Mouse (Mus musculus): Measurements from ENCODE around the gene Lrfn3. TPM values are rescaled to one million over a fixed set of nuclear protein-coding genes. Genes with fewer than 3 reads are reported as not detected.

Lrfn3 gene
- polyA plus RNA-seq, 1 experiment from 2014 or later, result 10.7 TPM

GRCm38 (mm10) chr7:30373501-30373962 lies 11.0 kb upstream of the Lrfn3 start:
- no peak overlapping the region for H3K27ac ChIP-seq
- H3K27me3 ChIP-seq (replicated peaks), result no peaks in the 10 kb centered on the region
- H3K9me3 ChIP-seq, result no peaks in the 10 kb centered on the region
- no peaks in the 10 kb centered on the region for H3K36me3 ChIP-seq
- H3K4me2 ChIP-seq (replicated peaks), result peak overlapping the region; percentile 59
- 2% methylated on average over 21 of the region's 21 CpGs for WGBS
- H3K4me1 ChIP-seq, result no peaks in the 10 kb centered on the region
- H3K4me3 ChIP-seq, result peak overlapping the region; percentile 32
- H3K9ac ChIP-seq, result no peak overlapping the region
- ATAC-seq (ENCODE audit: low FRiP score, low read depth), result peak; percentile 98

- Histone ChIP-seq H3K9me3 (no peaks in the 10 kb centered on the region), H3K36me3 (no peaks in the 10 kb centered on the region), H3K4me2 (replicated peaks) (no peak overlapping the region), H3K27me3 (replicated peaks) (0 out of 2 replicates have a peak, but pooled peaks cover 10% of the 10 kb centered on the region), H3K4me3 (no peak overlapping the region), H3K4me1 (peaks cover 6% of the 10 kb centered on the region; the same call in 1 of the 2 replicates), H3K27ac (no peak overlapping the region), H3K9ac (no peak overlapping the region)
- WGBS, result 73% methylated on average over 2 of the region's 2 CpGs
- no peak for ATAC-seq (ENCODE audit: low FRiP score, low read depth)
Observed at GRCm38 (mm10) chr7:30367466-30367865, 4.9 kb upstream of the Lrfn3 start.

GRCm38 (mm10) chr7:30363344-30363738 lies 769 bp upstream of the Lrfn3 start:
- no peak overlapping the region for H3K27ac ChIP-seq
- H3K4me2 ChIP-seq (replicated peaks), result peak overlapping the region; percentile 85
- no peak for ATAC-seq (ENCODE audit: low FRiP score, low read depth)
- peaks cover 17% of the 10 kb centered on the region for H3K36me3 ChIP-seq
- peak overlapping the region; percentile 95 for H3K9ac ChIP-seq
- H3K9me3 ChIP-seq, result no peaks in the 10 kb centered on the region
- 70% methylated on average over 6 of the region's 6 CpGs for WGBS
- H3K4me3 ChIP-seq, result peak overlapping the region; percentile 87
- 0 out of 2 replicates have a peak, but pooled peaks cover 10% of the 10 kb centered on the region for H3K27me3 ChIP-seq (replicated peaks)
- H3K4me1 ChIP-seq, result peaks cover 46% of the 10 kb centered on the region

GRCm38 (mm10) chr7:30360028-30360427 lies 2.5 kb downstream of the Lrfn3 start:
- Histone ChIP-seq H3K27ac (no peak overlapping the region), H3K4me1 (peaks cover 51% of the 10 kb centered on the region), H3K27me3 (replicated peaks) (0 out of 2 replicates have a peak, but pooled peaks cover 7% of the 10 kb centered on the region), H3K9me3 (no peaks in the 10 kb centered on the region), H3K36me3 (peaks cover 34% of the 10 kb centered on the region), H3K9ac (peak overlapping the region; percentile 35; the same call in 1 of the 2 replicates), H3K4me2 (replicated peaks) (peak overlapping the region; percentile 85), H3K4me3 (0 out of 2 replicates have a peak overlapping the region, but pooled peaks have one; percentile 3)
- no peak for ATAC-seq (ENCODE audit: low FRiP score, low read depth)
- 92% methylated on average over 17 of the region's 17 CpGs for WGBS

GRCm38 (mm10) chr7:30359276-30359865 lies 3.2 kb downstream of the Lrfn3 start:
- Histone ChIP-seq H3K27me3 (replicated peaks) (0 out of 2 replicates have a peak, but pooled peaks cover 3% of the 10 kb centered on the region), H3K27ac (no peak overlapping the region), H3K4me2 (replicated peaks) (peak overlapping the region; percentile 85), H3K9ac (peak overlapping the region; percentile 35; the same call in 1 of the 2 replicates), H3K9me3 (no peaks in the 10 kb centered on the region), H3K36me3 (peaks cover 37% of the 10 kb centered on the region), H3K4me1 (peaks cover 51% of the 10 kb centered on the region), H3K4me3 (peak overlapping the region; percentile 3; the same call in 1 of the 2 replicates)
- no peak for ATAC-seq (ENCODE audit: low FRiP score, low read depth)
- WGBS, result 58% methylated on average over 31 of the region's 31 CpGs

GRCm38 (mm10) chr7:30358378-30359186 lies 4.0 kb downstream of the Lrfn3 start:
- no peak overlapping the region for H3K27ac ChIP-seq
- no peak for ATAC-seq (ENCODE audit: low FRiP score, low read depth)
- H3K4me3 ChIP-seq, result no peak overlapping the region
- peaks cover 56% of the 10 kb centered on the region for H3K4me1 ChIP-seq
- no peaks in the 10 kb centered on the region for H3K9me3 ChIP-seq
- H3K4me2 ChIP-seq (replicated peaks), result peak overlapping the region; percentile 85; the same call in 1 of the 2 replicates
- H3K27me3 ChIP-seq (replicated peaks), result no peaks in the 10 kb centered on the region
- peaks cover 37% of the 10 kb centered on the region for H3K36me3 ChIP-seq
- WGBS, result 45% methylated on average over 7 of the region's 7 CpGs
- no peak overlapping the region for H3K9ac ChIP-seq

GRCm38 (mm10) chr7:30354059-30354458 lies 8.5 kb downstream of the Lrfn3 start:
- Histone ChIP-seq H3K27ac (no peak overlapping the region), H3K4me1 (peaks cover 18% of the 10 kb centered on the region), H3K36me3 (peaks cover 19% of the 10 kb centered on the region), H3K4me2 (replicated peaks) (no peak overlapping the region), H3K9ac (no peak overlapping the region), H3K27me3 (replicated peaks) (no peaks in the 10 kb centered on the region; the same call in 1 of the 2 replicates), H3K9me3 (no peaks in the 10 kb centered on the region), H3K4me3 (no peak overlapping the region)
- 80% methylated on average over 4 of the region's 4 CpGs for WGBS
- ATAC-seq (ENCODE audit: low FRiP score, low read depth), result 0 out of 2 replicates have a peak, but pooled peaks have one; percentile 2

- 18% methylated on average over 6 of the region's 6 CpGs for WGBS
- H3K4me3 ChIP-seq, result no peak overlapping the region
- peak; percentile 56; the same call in 1 of the 2 replicates for ATAC-seq (ENCODE audit: low FRiP score, low read depth)
Observed at GRCm38 (mm10) chr7:30353279-30353822, 9.2 kb downstream of the Lrfn3 start.

GRCm38 (mm10) chr7:30347828-30348227 lies 14.7 kb downstream of the Lrfn3 start:
- ATAC-seq (ENCODE audit: low FRiP score, low read depth), result peak; percentile 43
- Histone ChIP-seq H3K4me2 (replicated peaks) (peak overlapping the region; percentile 43), H3K27me3 (replicated peaks) (peaks cover 24% of the 10 kb centered on the region), H3K9me3 (no peaks in the 10 kb centered on the region), H3K9ac (no peak overlapping the region), H3K36me3 (no peaks in the 10 kb centered on the region), H3K4me3 (no peak overlapping the region), H3K27ac (no peak overlapping the region), H3K4me1 (0 out of 2 replicates have a peak, but pooled peaks cover 5% of the 10 kb centered on the region)
- WGBS, result 2% methylated on average over 30 of the region's 30 CpGs

More at GRCm38 (mm10) chr7:30353279-30353822, 9.2 kb downstream of the Lrfn3 start:
- Histone ChIP-seq H3K9ac (no peak overlapping the region), H3K27me3 (replicated peaks) (peaks cover 3% of the 10 kb centered on the region), H3K4me2 (replicated peaks) (no peak overlapping the region), H3K27ac (no peak overlapping the region), H3K4me1 (peaks cover 11% of the 10 kb centered on the region), H3K36me3 (peaks cover 19% of the 10 kb centered on the region), H3K9me3 (no peaks in the 10 kb centered on the region)

GRCm38 (mm10) chr7:30346635-30347379 lies 15.8 kb downstream of the Lrfn3 start:
- Histone ChIP-seq H3K9me3 (no peaks in the 10 kb centered on the region), H3K36me3 (no peaks in the 10 kb centered on the region), H3K9ac (no peak overlapping the region), H3K4me2 (replicated peaks) (no peak overlapping the region), H3K4me1 (0 out of 2 replicates have a peak, but pooled peaks cover 5% of the 10 kb centered on the region), H3K4me3 (no peak overlapping the region), H3K27me3 (replicated peaks) (peaks cover 28% of the 10 kb centered on the region), H3K27ac (no peak overlapping the region)
- ATAC-seq (ENCODE audit: low FRiP score, low read depth), result no peak
- 28% methylated on average over 21 of the region's 21 CpGs for WGBS

- no peak overlapping the region for H3K4me3 ChIP-seq
- no peaks in the 10 kb centered on the region for H3K4me1 ChIP-seq
- 76% methylated on average over 5 of the region's 5 CpGs for WGBS
- H3K27me3 ChIP-seq (replicated peaks), result peaks cover 16% of the 10 kb centered on the region
- no peak overlapping the region for H3K4me2 ChIP-seq (replicated peaks)
- H3K9ac ChIP-seq, result no peak overlapping the region
- H3K36me3 ChIP-seq, result no peaks in the 10 kb centered on the region
- ATAC-seq (ENCODE audit: low FRiP score, low read depth), result no peak
- no peak overlapping the region for H3K27ac ChIP-seq
- no peaks in the 10 kb centered on the region for H3K9me3 ChIP-seq
Observed at GRCm38 (mm10) chr7:30339432-30340109, 23.0 kb downstream of the Lrfn3 start.
